Comparison of ENCODE assay signal across 24 mouse cellular contexts in genomic region chr13:94955941-94956340, GRCm38 (mm10).
"Had no signal": no experiment of that assay in that cellular context is flagged by ENCODE, and none has a peak within 500 bp of the region (broad histone marks: within the 10 kb centered on the region; RNA-seq: fewer than 3 reads in every experiment).

No protein-coding gene starts in this region.

- H3K9me3 ChIP-seq: heart, embryonic 10.5 days; heart, embryonic 12.5 days; hindbrain, embryonic 10.5 days; hindbrain, embryonic 12.5 days; intestine, embryonic 15.5 days; limb, embryonic 10.5 days; limb, embryonic 12.5 days; liver, embryonic 12.5 days had no signal

- H3K36me3 ChIP-seq: heart, embryonic 10.5 days; heart, embryonic 12.5 days; hindbrain, embryonic 10.5 days; hindbrain, embryonic 12.5 days; intestine, embryonic 15.5 days; limb, embryonic 10.5 days; limb, embryonic 12.5 days; liver, embryonic 12.5 days had no signal

- H3K4me3 ChIP-seq: gastrocnemius, adult 2 months; heart, embryonic 10.5 days; heart, embryonic 12.5 days; hindbrain, embryonic 10.5 days; hindbrain, embryonic 12.5 days; intestine, embryonic 15.5 days; layer of hippocampus, adult 2 months; left cerebral cortex, adult 2 months; limb, embryonic 10.5 days; limb, embryonic 12.5 days; liver, embryonic 12.5 days had no signal

- H3K4me1 ChIP-seq: heart, embryonic 12.5 days; hindbrain, embryonic 10.5 days; hindbrain, embryonic 12.5 days; intestine, embryonic 15.5 days; limb, embryonic 12.5 days; liver, embryonic 12.5 days had no signal

- H3K27me3 ChIP-seq: heart, embryonic 12.5 days; hindbrain, embryonic 12.5 days; intestine, embryonic 15.5 days; limb, embryonic 12.5 days; liver, embryonic 12.5 days had no signal

- H3K27ac ChIP-seq: gastrocnemius, adult 2 months; heart, embryonic 10.5 days; hindbrain, embryonic 10.5 days; hindbrain, embryonic 12.5 days; hindbrain, embryonic 14.5 days; intestine, embryonic 15.5 days; layer of hippocampus, adult 2 months; left cerebral cortex, adult 2 months; limb, embryonic 10.5 days; limb, embryonic 12.5 days; liver, embryonic 12.5 days; liver, embryonic 14.5 days had no signal

- DNase-seq: gastrocnemius, adult 2 months; gastrocnemius, postnatal 10 days; gastrocnemius, postnatal 25 days; heart, adult 18-20 months; heart, postnatal 10 days; heart, postnatal 4 days; kidney, adult 18-20 months; kidney, adult 8-10 months; kidney, postnatal 10 days; kidney, postnatal 25 days; kidney, postnatal 4 days; liver had no signal
